Mouse (Mus musculus) lung, embryonic 16.5 days (tissue): ENCODE measurements around the gene Olfr476. TPM values are rescaled to one million over a fixed set of nuclear protein-coding genes. Genes with fewer than 3 reads are reported as not detected.
"Not testable (repeated sequence)": the region's sequence is repeated elsewhere in the genome, so short reads cannot be mapped to it uniquely, and the experiment has no call there.

ENCODE experiments used
- ATAC-seq: fragments of 200-750 bp; cut with Nextera tagmentation; 2 replicates; pipeline ENCODE4 v1.8.0; 2017; ENCODE audit warnings: low read depth, mild to moderate bottlenecking, moderate library complexity
- H3K27ac ChIP-seq: fragments of 300-500 bp; sonication (generic); 2 replicates; pipeline ENCODE4 v1.5.1; 2014; ENCODE audit warnings: mild to moderate bottlenecking, control low read depth, low read length
- H3K27me3 ChIP-seq: fragments of 300-500 bp; sonication (generic); 2 replicates; pipeline ENCODE4 v1.6.1; 2014; ENCODE audit warnings: low read depth, low read length, mixed read lengths; ENCODE audit not compliant: control insufficient read depth, insufficient read depth
- H3K36me3 ChIP-seq: fragments of 300-500 bp; sonication (generic); 2 replicates; pipeline ENCODE4 v1.6.1; 2014; ENCODE audit warnings: low read length; ENCODE audit not compliant: control insufficient read depth, insufficient read depth
- H3K4me1 ChIP-seq: fragments of 300-500 bp; sonication (generic); replicated peaks from 2 replicates; pipeline ENCODE4 v1.6.1; 2014; ENCODE audit warnings: low read length, mixed read lengths; ENCODE audit not compliant: control insufficient read depth, insufficient read depth
- H3K4me2 ChIP-seq: fragments of 300-500 bp; sonication (generic); 2 replicates; pipeline ENCODE4 v1.6.1; 2014; ENCODE audit warnings: low read depth, low read length, control low read depth
- H3K4me3 ChIP-seq: fragments of 300-500 bp; sonication (generic); 2 replicates; pipeline ENCODE4 v1.5.1; 2014; ENCODE audit warnings: mild to moderate bottlenecking, low read length, control low read depth
- H3K9ac ChIP-seq: fragments of 300-500 bp; sonication (generic); 2 replicates; pipeline ENCODE4 v1.6.1; 2014; ENCODE audit warnings: low read length, control low read depth
- H3K9me3 ChIP-seq: fragments of 300-500 bp; sonication (generic); 2 replicates; pipeline ENCODE4 v1.6.1; 2016; ENCODE audit warnings: low read length; ENCODE audit not compliant: control insufficient read depth
- WGBS: fragments of 180-500 bp; shearing (Covaris S2); extraction: QIAGEN DNeasy Blood & Tissue Kit; methylation state at CpG from one replicate; pipeline ENCODE4 v1.1.7; 2014; 5-methylcytosine and 5-hydroxymethylcytosine counted together
- polyA plus RNA-seq: library from polyadenylated mRNA; unstranded; fragments of >200 nt; fragmentation: Nextera tagmentation; extraction: Ambion mirVana; gene quantifications from 2 replicates; pipeline ENCODE4 v1.2.1, GENCODE M21; 2015

Olfr476 gene
- not detected in 2 replicates for polyA plus RNA-seq

DNA sequence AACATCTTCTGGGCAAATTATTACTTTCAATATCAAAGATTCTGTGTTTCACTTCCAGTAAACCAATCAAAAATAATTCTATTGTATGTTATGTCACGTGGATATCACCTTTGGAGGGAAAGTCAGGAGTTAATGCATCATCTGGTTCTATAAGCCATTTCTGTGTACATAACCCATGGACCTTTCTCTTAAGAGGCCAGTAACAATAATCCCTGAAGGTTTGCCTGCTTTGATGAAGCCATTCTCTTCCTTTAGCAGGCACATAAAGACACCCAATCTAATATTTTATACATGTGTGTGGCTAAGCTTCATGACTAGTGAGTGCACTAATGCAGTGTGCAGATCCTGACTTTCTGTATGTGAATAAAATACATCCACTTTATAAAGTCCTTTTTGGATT is at the start of gene Olfr476:
TSS of gene Olfr476 (plus strand) at position 301 of the 400 bp plus-strand sequence.
- Histone ChIP-seq H3K36me3 (no peaks in the 10 kb centered on the region), H3K4me1 (no peaks in the 10 kb centered on the region), H3K9me3 (no peaks in the 10 kb centered on the region), H3K4me2 (no peak within 1 kb of the TSS), H3K4me3 (no peak within 1 kb of the TSS), H3K27me3 (no peaks in the 10 kb centered on the region), H3K9ac (no peak within 1 kb of the TSS), H3K27ac (no peak within 1 kb of the TSS)
- ATAC-seq, result no peak
- WGBS, result 27% methylated on average over 1 of the region's 1 CpGs

- H3K9me3 ChIP-seq, result no peaks in the 10 kb centered on the region
- ATAC-seq, result no peak
- no peaks in the 10 kb centered on the region for H3K4me1 ChIP-seq
- H3K9ac ChIP-seq, result no peak within 1 kb of the TSS
- H3K36me3 ChIP-seq, result no peaks in the 10 kb centered on the region
- H3K4me2 ChIP-seq, result no peak within 1 kb of the TSS
- WGBS, result 89% methylated on average over 1 of the region's 1 CpGs
- no peak within 1 kb of the TSS for H3K27ac ChIP-seq
- H3K27me3 ChIP-seq, result no peaks in the 10 kb centered on the region
- H3K4me3 ChIP-seq, result no peak within 1 kb of the TSS
These were observed 34.5 kb upstream of the Olfr476 start, which contains the start of gene Olfr473 for GRCm38 (mm10) chr7:107930146-107930545. Gene Olfr473 (plus strand): TSS chr7:107930446.

GRCm38 (mm10) chr7:107952539-107952938 is 12.1 kb upstream of the Olfr476 start:
- H3K9me3 ChIP-seq, H3K27me3 ChIP-seq, H3K4me2 ChIP-seq, ATAC-seq, H3K36me3 ChIP-seq, H3K4me1 ChIP-seq, H3K9ac ChIP-seq, H3K4me3 ChIP-seq, H3K27ac ChIP-seq: not testable (repeated sequence)
- 96% methylated on average over 12 of the region's 12 CpGs for WGBS

DNA sequence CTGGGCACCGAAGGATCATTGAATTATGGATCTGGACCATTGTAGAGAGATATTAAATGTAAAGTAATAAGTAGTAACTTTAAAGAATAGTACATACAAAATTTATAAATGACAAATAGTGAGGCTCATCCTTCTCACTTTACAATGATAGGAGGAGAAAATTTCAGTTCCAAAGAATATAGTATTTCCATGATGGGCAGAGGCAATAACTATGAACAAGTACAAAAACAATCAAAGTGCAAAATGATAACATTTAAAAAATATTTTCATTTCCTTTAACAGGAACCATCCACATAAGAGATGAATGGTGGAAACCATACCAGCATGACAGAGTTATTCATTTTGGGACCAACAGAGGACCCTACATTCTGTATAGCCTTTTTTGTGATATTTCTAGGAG is 10.3 kb upstream of the Olfr476 start, which contains the start of gene Olfr474:
TSS of gene Olfr474 (plus strand) at position 301 of the 400 bp plus-strand sequence.
- H3K4me1 ChIP-seq, result no peaks in the 10 kb centered on the region
- H3K9me3 ChIP-seq, result no peaks in the 10 kb centered on the region
- no peak within 1 kb of the TSS for H3K4me3 ChIP-seq
- H3K27ac ChIP-seq, result no peak within 1 kb of the TSS
- 79% methylated on average over 1 of the region's 1 CpGs for WGBS
- no peak within 1 kb of the TSS for H3K4me2 ChIP-seq
- H3K9ac ChIP-seq, result no peak within 1 kb of the TSS
- no peaks in the 10 kb centered on the region for H3K36me3 ChIP-seq
- H3K27me3 ChIP-seq, result no peaks in the 10 kb centered on the region
- no peak for ATAC-seq

DNA sequence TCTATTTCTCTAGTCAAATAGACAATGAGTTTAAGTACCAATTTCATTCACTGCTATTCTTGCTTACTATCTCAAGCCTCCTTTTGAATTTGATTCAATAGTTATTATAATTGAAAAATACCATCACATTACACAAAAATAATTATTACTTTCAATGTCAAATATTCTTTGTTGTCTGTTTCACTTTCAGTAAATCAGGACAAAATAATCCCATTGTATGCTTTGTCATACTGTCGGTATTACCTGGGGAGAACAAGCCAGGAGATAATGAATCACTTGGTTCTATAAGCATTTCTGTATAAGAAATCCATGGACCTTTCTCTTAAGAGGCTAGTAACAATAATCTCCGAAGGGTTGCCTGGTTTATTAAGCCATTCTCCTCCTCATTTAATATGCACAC is 21.8 kb downstream of the Olfr476 start, which contains the start of gene Olfr477:
TSS of gene Olfr477 (plus strand) at position 301 of the 400 bp plus-strand sequence.
- Histone ChIP-seq H3K4me1 (no peaks in the 10 kb centered on the region), H3K27me3 (no peaks in the 10 kb centered on the region), H3K4me3 (no peak within 1 kb of the TSS)

GRCm38 (mm10) chr7:108014256-108014655 is 49.7 kb downstream of the Olfr476 start:
- not testable (repeated sequence) for H3K9ac ChIP-seq, H3K9me3 ChIP-seq, H3K27me3 ChIP-seq, H3K4me3 ChIP-seq, H3K27ac ChIP-seq, ATAC-seq, H3K4me1 ChIP-seq, H3K4me2 ChIP-seq, H3K36me3 ChIP-seq

More for the DNA sequence above, 21.8 kb downstream of the Olfr476 start, which contains the start of gene Olfr477:
- Histone ChIP-seq H3K9ac (no peak within 1 kb of the TSS), H3K27ac (no peak within 1 kb of the TSS), H3K4me2 (no peak within 1 kb of the TSS), H3K36me3 (no peaks in the 10 kb centered on the region), H3K9me3 (no peaks in the 10 kb centered on the region)
- WGBS, result 69% methylated on average over 2 of the region's 2 CpGs
- ATAC-seq, result no peak

Other genes with a start within 250 kb of the Olfr476 start
- 0.08 and 0.28 TPM in 2 replicates for gene Cyb5r2, start 206.8 kb upstream of the Olfr476 start, polyA plus RNA-seq
- not detected in 2 replicates for gene Ovch2, start 163.6 kb upstream of the Olfr476 start, polyA plus RNA-seq
- not detected in 2 replicates for gene Olfr467, start 152.5 kb upstream of the Olfr476 start, polyA plus RNA-seq
- gene Olfr469, start 139.3 kb upstream of the Olfr476 start, polyA plus RNA-seq, result not detected in 2 replicates
- not detected in 2 replicates for gene Olfr470, start 117.3 kb upstream of the Olfr476 start, polyA plus RNA-seq
- not detected in 2 replicates for gene Olfr472, start 66.9 kb upstream of the Olfr476 start, polyA plus RNA-seq
- gene Olfr473, start 34.4 kb upstream of the Olfr476 start, polyA plus RNA-seq, result not detected in 2 replicates
- gene Olfr474, start 10.2 kb upstream of the Olfr476 start, polyA plus RNA-seq, result not detected in 2 replicates
- not detected in 2 replicates for gene Olfr477, start 21.9 kb downstream of the Olfr476 start, polyA plus RNA-seq
- gene Olfr478, start 69.2 kb downstream of the Olfr476 start, polyA plus RNA-seq, result not detected in 2 replicates
- gene Olfr479, start 85.9 kb downstream of the Olfr476 start, polyA plus RNA-seq, result not detected in 2 replicates
- gene Olfr480, start 102.5 kb downstream of the Olfr476 start, polyA plus RNA-seq, result not detected in 2 replicates
- gene Olfr481, start 115.1 kb downstream of the Olfr476 start, polyA plus RNA-seq, result not detected in 2 replicates
- gene Olfr482, start 132.8 kb downstream of the Olfr476 start, polyA plus RNA-seq, result 0.11 and 0.20 TPM in 2 replicates
- not detected in 2 replicates for gene Olfr483, start 136.0 kb downstream of the Olfr476 start, polyA plus RNA-seq
- gene Olfr484, start 162.6 kb downstream of the Olfr476 start, polyA plus RNA-seq, result not detected in 2 replicates
- gene Olfr485, start 195.1 kb downstream of the Olfr476 start, polyA plus RNA-seq, result not detected in 2 replicates
- not detected in 2 replicates for gene Olfr486, start 207.9 kb downstream of the Olfr476 start, polyA plus RNA-seq
- gene Olfr487, start 249.8 kb downstream of the Olfr476 start, polyA plus RNA-seq, result not detected in 2 replicates